Mouse (Mus musculus) spleen, postnatal 0 days (tissue): ENCODE results near the gene 4930562C15Rik. TPM values are rescaled to one million over a fixed set of nuclear protein-coding genes. Genes with fewer than 3 reads are reported as not detected.

Experiments used
- polyA plus RNA-seq: library from polyadenylated mRNA; unstranded; fragments of >200 nt; fragmentation: Nextera tagmentation; extraction: Ambion mirVana; gene quantifications from 2 replicates; pipeline ENCODE4 v1.2.1, GENCODE M21; 2015

4930562C15Rik gene
- polyA plus RNA-seq = 0.15 and 0.16 TPM in 2 replicates

DNA sequence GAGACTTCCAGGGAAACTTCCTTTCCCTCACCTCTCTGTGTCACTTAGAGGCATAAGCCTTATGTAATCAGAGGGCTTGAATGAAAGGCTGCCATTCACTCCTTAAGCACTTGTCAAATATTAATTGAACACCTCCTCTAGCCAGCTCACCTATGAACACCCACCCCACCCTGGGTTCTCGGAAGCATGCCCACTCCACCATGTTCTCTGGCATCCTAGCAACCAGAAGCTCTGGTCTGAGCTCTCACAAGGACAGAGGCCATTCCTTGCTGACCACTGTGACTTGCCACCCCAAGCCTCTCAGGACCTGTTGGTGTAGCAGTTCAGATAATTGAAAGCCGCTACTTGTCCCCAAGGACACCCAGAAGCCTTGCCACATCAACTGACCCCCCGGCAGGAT is at the start of gene 4930562C15Rik:
4930562C15Rik (plus strand) TSS at position 226 of the 400 bp plus-strand sequence.

DNA sequence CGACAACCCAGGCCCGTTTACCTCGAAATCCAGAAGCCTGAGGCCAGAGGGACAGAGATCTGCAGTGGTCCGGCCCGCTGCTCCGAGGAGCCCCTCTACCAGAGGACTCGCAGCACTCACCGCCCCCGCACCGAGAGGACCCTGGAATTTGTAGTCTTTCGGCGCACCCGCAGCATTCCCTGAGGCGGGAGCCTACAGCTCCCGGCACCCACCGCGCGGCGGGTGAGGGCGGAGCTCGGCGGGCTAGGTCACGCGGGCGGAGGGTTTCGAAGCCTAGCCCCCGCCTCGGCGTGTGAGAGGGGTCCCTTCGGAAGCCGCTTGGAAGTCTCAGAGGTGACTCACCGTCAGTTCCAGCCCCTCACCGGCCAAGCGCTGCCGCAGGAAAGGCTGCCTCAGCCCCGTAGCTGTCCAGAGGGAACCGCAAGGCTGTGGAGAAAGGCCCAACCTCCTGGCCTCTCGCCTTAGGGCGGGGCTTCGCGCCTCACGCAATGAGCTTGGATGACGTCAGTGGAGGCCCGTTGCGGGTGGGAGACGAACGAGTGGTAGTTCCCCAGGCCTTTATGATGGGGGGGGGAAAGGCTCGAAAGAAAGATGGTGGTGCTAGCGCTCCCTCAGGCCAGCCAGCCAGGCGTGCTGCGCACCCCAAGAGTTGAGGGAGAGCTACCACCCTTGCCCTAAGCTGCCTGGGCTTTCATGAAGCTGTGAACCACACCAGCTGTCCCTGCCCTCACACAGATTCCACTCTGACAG is 45.2 kb upstream of the 4930562C15Rik start, which contains the start of gene Cdip1:
Cdip1 (minus strand) TSS at position 483 of the 750 bp plus-strand sequence.

GRCm38 (mm10) chr16:4880136-4880825 is 45.1 kb downstream of the 4930562C15Rik start, which contains the start of gene Ubald1:
Ubald1 (minus strand) TSS chr16:4880315.

GRCm38 (mm10) chr16:4885760-4886689 is 50.8 kb downstream of the 4930562C15Rik start, which contains the start of gene Mgrn1:
Mgrn1 (plus strand) TSS chr16:4886249.

Other genes with a start within 250 kb of the 4930562C15Rik start
- gene Glis2, start 240.7 kb upstream of the 4930562C15Rik start, polyA plus RNA-seq = 9.8 and 10.2 TPM in 2 replicates
- 66.8 and 69.2 TPM in 2 replicates for gene Pam16, start 210.4 kb upstream of the 4930562C15Rik start, polyA plus RNA-seq
- gene Vasn, start 195.5 kb upstream of the 4930562C15Rik start, polyA plus RNA-seq = 7.3 and 8.3 TPM in 2 replicates
- gene Dnaja3, start 195.4 kb upstream of the 4930562C15Rik start, polyA plus RNA-seq = 36.9 and 37.4 TPM in 2 replicates
- gene Coro7, start 155.6 kb upstream of the 4930562C15Rik start, polyA plus RNA-seq = 15.3 and 24.0 TPM in 2 replicates
- 52.4 and 53.4 TPM in 2 replicates for gene Nmral1, start 116.1 kb upstream of the 4930562C15Rik start, polyA plus RNA-seq
- gene Hmox2, start 109.1 kb upstream of the 4930562C15Rik start, polyA plus RNA-seq = 33.7 and 40.2 TPM in 2 replicates
- 17.1 and 20.0 TPM in 2 replicates for gene Cdip1, start 45.1 kb upstream of the 4930562C15Rik start, polyA plus RNA-seq
- 16.4 and 19.0 TPM in 2 replicates for gene Ubald1, start 44.9 kb downstream of the 4930562C15Rik start, polyA plus RNA-seq
- 19.1 and 26.0 TPM in 2 replicates for gene Mgrn1, start 50.8 kb downstream of the 4930562C15Rik start, polyA plus RNA-seq
- 51.6 and 63.7 TPM in 2 replicates for gene Nudt16l1, start 103.3 kb downstream of the 4930562C15Rik start, polyA plus RNA-seq
- gene Anks3, start 128.8 kb downstream of the 4930562C15Rik start, polyA plus RNA-seq = 18.0 and 23.1 TPM in 2 replicates
- 0.11 TPM in 1 of 2 replicates, not detected in the other for gene Sept12, start 162.4 kb downstream of the 4930562C15Rik start, polyA plus RNA-seq
- 1.1 and 1.8 TPM in 2 replicates for gene Smim22, start 171.9 kb downstream of the 4930562C15Rik start, polyA plus RNA-seq
- 41.5 and 49.4 TPM in 2 replicates for gene Rogdi, start 178.1 kb downstream of the 4930562C15Rik start, polyA plus RNA-seq
- 44.9 and 52.4 TPM in 2 replicates for gene Glyr1, start 214.4 kb downstream of the 4930562C15Rik start, polyA plus RNA-seq
- gene Ubn1, start 214.6 kb downstream of the 4930562C15Rik start, polyA plus RNA-seq = 16.3 and 16.7 TPM in 2 replicates